Mouse (Mus musculus) forelimb bud, embryonic 11.5 days (tissue): ENCODE measurements at regions not wholly inside any gene's neighbourhood (a gene's known extent, or its start where the extent isn't known, plus 50 kb on each side); places are given as distances from the start of the nearest gene placed in this dataset.

Experiments used
- DNase-seq: peaks from one replicate; pipeline ENCODE4 v3.0.0-alpha.2; 2012; ENCODE audit warnings: low read depth, low spot score

GRCm38 (mm10) chr4:142658156-142658555 lies 419.0 kb upstream of the Kazn start:
- no peak for DNase-seq

GRCm38 (mm10) chr4:142641069-142641468 lies 401.9 kb upstream of the Kazn start:
- no peak for DNase-seq

- no peak for DNase-seq
Measured at GRCm38 (mm10) chr4:142639340-142639733, 400.1 kb upstream of the Kazn start.

- no peak for DNase-seq
Measured at GRCm38 (mm10) chr4:142638733-142639339, 399.6 kb upstream of the Kazn start.

GRCm38 (mm10) chr4:142638057-142638456 lies 398.9 kb upstream of the Kazn start:
- no peak for DNase-seq

GRCm38 (mm10) chr4:142634398-142634797 lies 395.2 kb upstream of the Kazn start:
- DNase-seq: no peak

GRCm38 (mm10) chr4:142633667-142634350 lies 394.6 kb upstream of the Kazn start:
- no peak for DNase-seq

- no peak for DNase-seq
Measured at GRCm38 (mm10) chr4:142626503-142627194, 387.4 kb upstream of the Kazn start.

- no peak for DNase-seq
Measured at GRCm38 (mm10) chr4:142625456-142625855, 386.3 kb upstream of the Kazn start.

- no peak for DNase-seq
Measured at GRCm38 (mm10) chr4:142622151-142622861, 383.1 kb upstream of the Kazn start.

GRCm38 (mm10) chr4:142619396-142619795 lies 380.2 kb upstream of the Kazn start:
- DNase-seq: no peak

- no peak for DNase-seq
Measured at GRCm38 (mm10) chr4:142618770-142619169, 379.6 kb upstream of the Kazn start.

GRCm38 (mm10) chr4:142617676-142618075 lies 378.5 kb upstream of the Kazn start:
- DNase-seq: no peak

- no peak for DNase-seq
Measured at GRCm38 (mm10) chr4:142616901-142617300, 377.7 kb upstream of the Kazn start.

GRCm38 (mm10) chr4:142605098-142605497 lies 365.9 kb upstream of the Kazn start:
- DNase-seq: no peak

GRCm38 (mm10) chr4:142597214-142597613 lies 358.0 kb upstream of the Kazn start:
- no peak for DNase-seq

GRCm38 (mm10) chr4:142589084-142589741 lies 350.0 kb upstream of the Kazn start:
- DNase-seq: no peak

GRCm38 (mm10) chr4:142588418-142589083 lies 349.4 kb upstream of the Kazn start:
- peak; percentile 46 for DNase-seq

- no peak for DNase-seq
Measured at GRCm38 (mm10) chr4:142587345-142588035, 348.3 kb upstream of the Kazn start.

- no peak for DNase-seq
Measured at GRCm38 (mm10) chr4:142578536-142578935, 339.3 kb upstream of the Kazn start.

GRCm38 (mm10) chr4:142577519-142577918 lies 338.3 kb upstream of the Kazn start:
- DNase-seq: peak; percentile 59
